Mouse (Mus musculus) lung, embryonic 15.5 days (tissue): ENCODE data around the gene Clspn. TPM values are rescaled to one million over a fixed set of nuclear protein-coding genes. Genes with fewer than 3 reads are reported as not detected.

Experiments used
- ATAC-seq: fragments of 200-750 bp; cut with Nextera tagmentation; 2 replicates; pipeline ENCODE4 v1.8.0; 2017; ENCODE audit warnings: moderate number of reproducible peaks, borderline replicate concordance; ENCODE audit not compliant: low FRiP score, low TSS enrichment; ENCODE audit errors: extremely low read depth
- H3K27ac ChIP-seq: fragments of 300-500 bp; sonication (generic); 2 replicates; pipeline ENCODE4 v1.5.1; 2015; ENCODE audit warnings: moderate library complexity, mild to moderate bottlenecking, inconsistent platforms
- H3K27me3 ChIP-seq: fragments of 300-500 bp; sonication (generic); 2 replicates; pipeline ENCODE4 v1.6.1; 2015; ENCODE audit warnings: inconsistent platforms
- H3K36me3 ChIP-seq: fragments of 300-500 bp; sonication (generic); 2 replicates; pipeline ENCODE4 v1.6.1; 2015; ENCODE audit warnings: inconsistent platforms
- H3K4me1 ChIP-seq: fragments of 300-500 bp; sonication (generic); 2 replicates; pipeline ENCODE4 v1.6.1; 2015; ENCODE audit warnings: inconsistent platforms
- H3K4me2 ChIP-seq: fragments of 300-500 bp; sonication (generic); 2 replicates; pipeline ENCODE4 v1.6.1; 2015; ENCODE audit warnings: inconsistent platforms, mild to moderate bottlenecking, moderate library complexity
- H3K4me3 ChIP-seq: fragments of 300-500 bp; sonication (generic); 2 replicates; pipeline ENCODE4 v1.5.1; 2015; ENCODE audit warnings: mild to moderate bottlenecking, inconsistent platforms
- H3K9ac ChIP-seq: fragments of 300-500 bp; sonication (generic); 2 replicates; pipeline ENCODE4 v1.6.1; 2015; ENCODE audit warnings: inconsistent platforms
- H3K9me3 ChIP-seq: fragments of 300-500 bp; sonication (generic); 2 replicates; pipeline ENCODE4 v1.6.1; 2016; ENCODE audit warnings: inconsistent platforms
- WGBS: fragments of 180-500 bp; shearing (Covaris S2); methylation state at CpG from one replicate; pipeline ENCODE4 v1.1.7; 2015; 5-methylcytosine and 5-hydroxymethylcytosine counted together
- polyA plus RNA-seq: library from polyadenylated mRNA; unstranded; fragments of >200 nt; fragmentation: Nextera tagmentation; extraction: Ambion mirVana; gene quantifications from 2 replicates; pipeline ENCODE4 v1.2.1, GENCODE M21; 2015

Gene Clspn
- polyA plus RNA-seq, 1 experiment from 2014 or later: 41.1 TPM

GRCm38 (mm10) chr4:126569783-126570182, 13.0 kb downstream of the Clspn start:
- Histone ChIP-seq H3K9ac (no peak overlapping the region), H3K27ac (no peak overlapping the region), H3K27me3 (no peaks in the 10 kb centered on the region), H3K36me3 (peaks cover 80% of the 10 kb centered on the region), H3K4me1 (no peaks in the 10 kb centered on the region), H3K9me3 (no peaks in the 10 kb centered on the region), H3K4me2 (no peak overlapping the region), H3K4me3 (no peak overlapping the region)
- no peak for ATAC-seq
- WGBS: 90% methylated on average over 3 of the region's 3 CpGs

- H3K27ac ChIP-seq: no peak overlapping the region
- H3K9me3 ChIP-seq: no peaks in the 10 kb centered on the region
- no peak overlapping the region for H3K9ac ChIP-seq
- no peak for ATAC-seq
- no peak overlapping the region for H3K4me3 ChIP-seq
- H3K4me1 ChIP-seq: no peaks in the 10 kb centered on the region
- peaks cover 96% of the 10 kb centered on the region for H3K36me3 ChIP-seq
- no peak overlapping the region for H3K4me2 ChIP-seq
- H3K27me3 ChIP-seq: no peaks in the 10 kb centered on the region
- 89% methylated on average over 5 of the region's 5 CpGs for WGBS
These were observed 19.5 kb downstream of the Clspn start for GRCm38 (mm10) chr4:126576281-126576680.

GRCm38 (mm10) chr4:126577920-126578319, 21.2 kb downstream of the Clspn start:
- Histone ChIP-seq H3K4me1 (no peaks in the 10 kb centered on the region), H3K9me3 (no peaks in the 10 kb centered on the region), H3K27ac (no peak overlapping the region), H3K9ac (no peak overlapping the region), H3K36me3 (peaks cover 96% of the 10 kb centered on the region), H3K27me3 (no peaks in the 10 kb centered on the region), H3K4me3 (no peak overlapping the region), H3K4me2 (no peak overlapping the region)
- no peak for ATAC-seq
- WGBS: 86% methylated on average over 3 of the region's 3 CpGs

GRCm38 (mm10) chr4:126579077-126579476, 22.3 kb downstream of the Clspn start:
- H3K36me3 ChIP-seq: peaks cover 96% of the 10 kb centered on the region
- no peaks in the 10 kb centered on the region for H3K27me3 ChIP-seq
- no peak overlapping the region for H3K4me3 ChIP-seq
- H3K4me1 ChIP-seq: no peaks in the 10 kb centered on the region
- WGBS: 77% methylated on average over 2 of the region's 2 CpGs
- no peak for ATAC-seq
- H3K9ac ChIP-seq: no peak overlapping the region
- H3K9me3 ChIP-seq: no peaks in the 10 kb centered on the region
- H3K4me2 ChIP-seq: no peak overlapping the region
- H3K27ac ChIP-seq: no peak overlapping the region

- Histone ChIP-seq H3K4me3 (no peak overlapping the region), H3K9me3 (no peaks in the 10 kb centered on the region), H3K36me3 (peaks cover 80% of the 10 kb centered on the region), H3K27me3 (no peaks in the 10 kb centered on the region), H3K9ac (no peak overlapping the region), H3K4me1 (no peaks in the 10 kb centered on the region), H3K27ac (no peak overlapping the region), H3K4me2 (no peak overlapping the region)
- 90% methylated on average over 13 of the region's 13 CpGs for WGBS
- ATAC-seq: no peak
These were observed 29.0 kb downstream of the Clspn start for GRCm38 (mm10) chr4:126585739-126586138.

GRCm38 (mm10) chr4:126592039-126592438, 35.3 kb downstream of the Clspn start:
- no peak for ATAC-seq
- Histone ChIP-seq H3K27ac (no peak overlapping the region), H3K4me3 (no peak overlapping the region), H3K27me3 (no peaks in the 10 kb centered on the region), H3K4me2 (no peak overlapping the region), H3K36me3 (peaks cover 58% of the 10 kb centered on the region), H3K9me3 (no peaks in the 10 kb centered on the region), H3K9ac (no peak overlapping the region), H3K4me1 (no peaks in the 10 kb centered on the region)
- WGBS: 85% methylated on average over 6 of the region's 6 CpGs

- Histone ChIP-seq H3K9me3 (no peaks in the 10 kb centered on the region), H3K4me1 (peaks cover 8% of the 10 kb centered on the region; the same call in 1 of the 2 replicates), H3K4me3 (no peak overlapping the region), H3K27me3 (no peaks in the 10 kb centered on the region), H3K9ac (no peak overlapping the region), H3K36me3 (no peaks in the 10 kb centered on the region), H3K4me2 (no peak overlapping the region), H3K27ac (no peak overlapping the region)
- WGBS: 26% methylated on average over 8 of the region's 8 CpGs
- ATAC-seq: no peak
These were observed 43.4 kb downstream of the Clspn start for GRCm38 (mm10) chr4:126599971-126600754.

- peak; percentile 65 for ATAC-seq
- 25% methylated on average over 18 of the region's 22 CpGs for WGBS
- Histone ChIP-seq H3K27ac (no peak overlapping the region), H3K27me3 (no peaks in the 10 kb centered on the region), H3K4me1 (peaks cover 8% of the 10 kb centered on the region; the same call in 1 of the 2 replicates), H3K4me2 (peak overlapping the region; percentile 29), H3K4me3 (no peak overlapping the region), H3K9ac (no peak overlapping the region), H3K36me3 (no peaks in the 10 kb centered on the region), H3K9me3 (no peaks in the 10 kb centered on the region)
These were observed 45.1 kb downstream of the Clspn start for GRCm38 (mm10) chr4:126601597-126602444.

- Histone ChIP-seq H3K4me3 (no peak overlapping the region), H3K27ac (no peak overlapping the region), H3K36me3 (no peaks in the 10 kb centered on the region), H3K27me3 (no peaks in the 10 kb centered on the region), H3K4me2 (peak overlapping the region; percentile 29), H3K4me1 (peaks cover 8% of the 10 kb centered on the region; the same call in 1 of the 2 replicates), H3K9ac (no peak overlapping the region), H3K9me3 (no peaks in the 10 kb centered on the region)
- 12% methylated on average over 6 of the region's 6 CpGs for WGBS
- ATAC-seq: peak; percentile 29; the same call in 1 of the 2 replicates
These were observed 45.7 kb downstream of the Clspn start for GRCm38 (mm10) chr4:126602445-126602762.

- H3K36me3 ChIP-seq: no peaks in the 10 kb centered on the region
- H3K9ac ChIP-seq: no peak overlapping the region
- no peak overlapping the region for H3K27ac ChIP-seq
- H3K4me1 ChIP-seq: peaks cover 8% of the 10 kb centered on the region; the same call in 1 of the 2 replicates
- 80% methylated on average over 2 of the region's 2 CpGs for WGBS
- no peak overlapping the region for H3K4me2 ChIP-seq
- H3K27me3 ChIP-seq: no peaks in the 10 kb centered on the region
- no peak overlapping the region for H3K4me3 ChIP-seq
- no peak for ATAC-seq
- no peaks in the 10 kb centered on the region for H3K9me3 ChIP-seq
These were observed 47.4 kb downstream of the Clspn start for GRCm38 (mm10) chr4:126604141-126604540.

GRCm38 (mm10) chr4:126605751-126606150, 49.0 kb downstream of the Clspn start:
- no peaks in the 10 kb centered on the region for H3K36me3 ChIP-seq
- no peak overlapping the region for H3K27ac ChIP-seq
- H3K9me3 ChIP-seq: no peaks in the 10 kb centered on the region
- ATAC-seq: no peak
- 85% methylated on average over 4 of the region's 4 CpGs for WGBS
- no peak overlapping the region for H3K4me2 ChIP-seq
- H3K9ac ChIP-seq: no peak overlapping the region
- no peak overlapping the region for H3K4me3 ChIP-seq
- H3K4me1 ChIP-seq: peaks cover 6% of the 10 kb centered on the region; the same call in 1 of the 2 replicates
- H3K27me3 ChIP-seq: no peaks in the 10 kb centered on the region

GRCm38 (mm10) chr4:126609606-126610181, 53.0 kb downstream of the Clspn start, which contains the start of gene 5730409E04Rik:
TSS of gene 5730409E04Rik (plus strand) at chr4:126609818.
- Histone ChIP-seq H3K4me1 (no peaks in the 10 kb centered on the region), H3K27me3 (no peaks in the 10 kb centered on the region), H3K9me3 (no peaks in the 10 kb centered on the region), H3K27ac (peak within 1 kb of the TSS; percentile 59), H3K9ac (peak within 1 kb of the TSS; percentile 85), H3K36me3 (no peaks in the 10 kb centered on the region), H3K4me2 (peak within 1 kb of the TSS; percentile 94), H3K4me3 (peak within 1 kb of the TSS; percentile 68)
- WGBS: under 1% methylated on average over 48 of the region's 48 CpGs
- ATAC-seq: peak; percentile 94
